Mouse (Mus musculus) activated CD4-positive, CD25-positive, alpha-beta regulatory T cell, adult 4 months (primary cell): ENCODE measurements around the gene Cyp2g1. TPM values are rescaled to one million over a fixed set of nuclear protein-coding genes. Genes with fewer than 3 reads are reported as not detected.

Experiments used
- polyA plus RNA-seq, 2 experiments: library from polyadenylated mRNA; unstranded; fragments of 100-300 nt; shearing (Covaris generic); gene quantifications; one replicate each; pipeline ENCODE4 v1.2.1; 2017

Cyp2g1 gene
- polyA plus RNA-seq, 2 experiments from 2014 or later: not detected

Other genes starting within 250 kb of the Cyp2g1 start
- not detected for gene Vmn1r185, start 190.4 kb upstream of the Cyp2g1 start, polyA plus RNA-seq
- gene Cyp2b23, start 122.5 kb upstream of the Cyp2g1 start, polyA plus RNA-seq: not detected
- not detected for gene Cyp2b19, start 51.8 kb upstream of the Cyp2g1 start, polyA plus RNA-seq
- not detected for gene Cyp2a5, start 26.4 kb downstream of the Cyp2g1 start, polyA plus RNA-seq
- gene Cyp2a22, start 130.5 kb downstream of the Cyp2g1 start, polyA plus RNA-seq: not detected
- gene Cyp2a12, start 220.2 kb downstream of the Cyp2g1 start, polyA plus RNA-seq: not detected